Mouse (Mus musculus) testis, adult 2 months (tissue): ENCODE measurements around the gene Tctex1d1. TPM values are rescaled to one million over a fixed set of nuclear protein-coding genes. Genes with fewer than 3 reads are reported as not detected.
A peak's percentile ranks its signal among the peaks of the same experiment; 100 is the strongest.

Experiments used
- H3K27ac ChIP-seq: fragments of 200-500 bp; 2 replicates; pipeline ENCODE4 v1.5.1; 2012; ENCODE audit warnings: low read depth, low read length; ENCODE audit not compliant: control insufficient read depth, insufficient read depth
- H3K27me3 ChIP-seq: fragments of 200-500 bp; 2 replicates; pipeline ENCODE4 v1.6.1; 2012; ENCODE audit warnings: mild to moderate bottlenecking, low read length, moderate library complexity; ENCODE audit not compliant: control insufficient read depth, insufficient read depth
- H3K36me3 ChIP-seq: fragments of 200-500 bp; 2 replicates; pipeline ENCODE4 v1.6.1; 2012; ENCODE audit warnings: mild to moderate bottlenecking, low read length; ENCODE audit not compliant: control insufficient read depth, insufficient read depth
- H3K4me1 ChIP-seq: fragments of 200-500 bp; 2 replicates; pipeline ENCODE4 v1.6.1; 2012; ENCODE audit warnings: low read length; ENCODE audit not compliant: control insufficient read depth, insufficient read depth
- H3K4me3 ChIP-seq: fragments of 200-500 bp; 2 replicates; pipeline ENCODE4 v1.5.1; 2012; ENCODE audit warnings: low read depth, mild to moderate bottlenecking, low read length, moderate library complexity, mixed read lengths; ENCODE audit not compliant: control insufficient read depth
- CTCF ChIP-seq: fragments of 200-500 bp; IDR thresholded peaks from 2 replicates; pipeline ENCODE4 v1.5.1; 2012; ENCODE audit warnings: low read depth, mild to moderate bottlenecking, inconsistent platforms, low read length, moderate library complexity; ENCODE audit not compliant: control insufficient read depth, insufficient read depth, insufficient replicate concordance
- POLR2A ChIP-seq: fragments of 200-500 bp; IDR thresholded peaks from 2 replicates; pipeline ENCODE4 v1.6.1; 2012; ENCODE audit warnings: low read depth, mild to moderate bottlenecking, inconsistent platforms, low read length, moderate library complexity; ENCODE audit not compliant: control insufficient read depth
- polyA plus RNA-seq: library from polyadenylated mRNA; depleted of rRNA; stranded (reverse); fragments of >200 nt; gene quantifications from 2 replicates; pipeline ENCODE4 v1.2.3, GENCODE M21; 2012

Tctex1d1 gene
- polyA plus RNA-seq, 1 experiment, result 417 TPM

- Histone ChIP-seq H3K4me1 (peaks cover 6% of the 10 kb centered on the region), H3K27ac (no peak overlapping the region), H3K36me3 (no peaks in the 10 kb centered on the region), H3K27me3 (no peaks in the 10 kb centered on the region), H3K4me3 (peak overlapping the region; percentile 20)
- TF ChIP-seq POLR2A (no peak; the same call in 1 of the 2 replicates), CTCF (no peak)
Measured at GRCm38 (mm10) chr4:102959409-102959808, 19.0 kb upstream of the Tctex1d1 start.

GRCm38 (mm10) chr4:102964174-102964573 lies 14.2 kb upstream of the Tctex1d1 start:
- H3K27ac ChIP-seq, result no peak overlapping the region
- H3K4me1 ChIP-seq, result peaks cover 2% of the 10 kb centered on the region
- H3K4me3 ChIP-seq, result no peak overlapping the region
- H3K27me3 ChIP-seq, result no peaks in the 10 kb centered on the region
- H3K36me3 ChIP-seq, result no peaks in the 10 kb centered on the region
- TF ChIP-seq POLR2A, result no peak
- no peak for TF ChIP-seq CTCF

- no peaks in the 10 kb centered on the region for H3K36me3 ChIP-seq
- H3K4me1 ChIP-seq, result peaks cover 2% of the 10 kb centered on the region
Measured at GRCm38 (mm10) chr4:102967811-102968210, 10.6 kb upstream of the Tctex1d1 start.

GRCm38 (mm10) chr4:102969599-102969998 lies 8.8 kb upstream of the Tctex1d1 start:
- TF ChIP-seq POLR2A, result no peak
- TF ChIP-seq CTCF, result no peak
- no peak overlapping the region for H3K4me3 ChIP-seq
- no peak overlapping the region for H3K27ac ChIP-seq
- peaks cover 2% of the 10 kb centered on the region for H3K4me1 ChIP-seq
- H3K27me3 ChIP-seq, result no peaks in the 10 kb centered on the region
- no peaks in the 10 kb centered on the region for H3K36me3 ChIP-seq

More at GRCm38 (mm10) chr4:102967811-102968210, 10.6 kb upstream of the Tctex1d1 start:
- H3K27me3 ChIP-seq, result no peaks in the 10 kb centered on the region
- TF ChIP-seq POLR2A (no peak), CTCF (no peak)
- H3K4me3 ChIP-seq, result no peak overlapping the region
- no peak overlapping the region for H3K27ac ChIP-seq

GRCm38 (mm10) chr4:102971159-102971558 lies 7.2 kb upstream of the Tctex1d1 start:
- Histone ChIP-seq H3K4me3 (no peak overlapping the region), H3K27me3 (no peaks in the 10 kb centered on the region), H3K4me1 (no peaks in the 10 kb centered on the region), H3K27ac (no peak overlapping the region), H3K36me3 (no peaks in the 10 kb centered on the region)
- TF ChIP-seq POLR2A (no peak), CTCF (no peak)

- no peak overlapping the region for H3K4me3 ChIP-seq
- H3K27me3 ChIP-seq, result no peaks in the 10 kb centered on the region
- H3K4me1 ChIP-seq, result no peaks in the 10 kb centered on the region
- H3K36me3 ChIP-seq, result no peaks in the 10 kb centered on the region
- H3K27ac ChIP-seq, result no peak overlapping the region
- TF ChIP-seq POLR2A, result no peak
- TF ChIP-seq CTCF, result no peak
Measured at GRCm38 (mm10) chr4:102972071-102972470, 6.3 kb upstream of the Tctex1d1 start.

- Histone ChIP-seq H3K4me1 (no peaks in the 10 kb centered on the region; the same call in 1 of the 2 replicates), H3K27me3 (no peaks in the 10 kb centered on the region), H3K36me3 (no peaks in the 10 kb centered on the region), H3K4me3 (no peak overlapping the region), H3K27ac (no peak overlapping the region)
- no peak for TF ChIP-seq POLR2A
- TF ChIP-seq CTCF, result no peak
Measured at GRCm38 (mm10) chr4:102974172-102974571, 4.2 kb upstream of the Tctex1d1 start.

- Histone ChIP-seq H3K4me1 (no peaks in the 10 kb centered on the region; the same call in 1 of the 2 replicates), H3K27me3 (no peaks in the 10 kb centered on the region), H3K36me3 (no peaks in the 10 kb centered on the region), H3K4me3 (no peak overlapping the region), H3K27ac (no peak overlapping the region)
- TF ChIP-seq POLR2A, result no peak
- TF ChIP-seq CTCF, result no peak
Measured at GRCm38 (mm10) chr4:102976290-102977275, 1.8 kb upstream of the Tctex1d1 start.
